Mouse (Mus musculus): ENCODE data around the gene Cobll1. TPM values are rescaled to one million over a fixed set of nuclear protein-coding genes. Genes with fewer than 3 reads are reported as not detected.
A peak's percentile ranks its signal among the peaks of the same experiment; 100 is the strongest.

Gene Cobll1
- polyA plus RNA-seq, 1 experiment, result 3.0 TPM

- H3K27ac ChIP-seq (ENCODE audit: insufficient read depth, low read depth, low read length), result no peak overlapping the region
- no peak for TF ChIP-seq CTCF (IDR thresholded peaks at IDR 0.05; ENCODE audit: extremely low read depth, insufficient read length, insufficient replicate concordance, low read depth, low read length)
- no peak for TF ChIP-seq POLR2A (IDR thresholded peaks at IDR 0.05; ENCODE audit: low read depth, low read length)
- 18% methylated on average over 6 of the region's 6 CpGs for WGBS
- H3K4me3 ChIP-seq (ENCODE audit: low read depth, low read length), result no peak overlapping the region
- no peaks in the 10 kb centered on the region for H3K27me3 ChIP-seq (ENCODE audit: control insufficient read depth, insufficient read depth, low read length)
- peaks cover 2% of the 10 kb centered on the region; the same call in 1 of the 2 replicates for H3K4me1 ChIP-seq (ENCODE audit: control insufficient read depth, insufficient read depth, insufficient read length, low read length)
- H3K36me3 ChIP-seq (ENCODE audit: control insufficient read depth, insufficient read depth, low read length), result no peaks in the 10 kb centered on the region
Observed at GRCm38 (mm10) chr2:65256494-65257254, 17.5 kb upstream of the Cobll1 start.

GRCm38 (mm10) chr2:65250589-65251104, 11.4 kb upstream of the Cobll1 start:
- 85% methylated on average over 5 of the region's 5 CpGs for WGBS
- no peaks in the 10 kb centered on the region for H3K36me3 ChIP-seq (ENCODE audit: control insufficient read depth, insufficient read depth, low read length)
- no peak overlapping the region for H3K4me3 ChIP-seq (ENCODE audit: low read depth, low read length)
- no peak overlapping the region for H3K27ac ChIP-seq (ENCODE audit: insufficient read depth, low read depth, low read length)
- H3K4me1 ChIP-seq (ENCODE audit: control insufficient read depth, insufficient read depth, insufficient read length, low read length), result no peaks in the 10 kb centered on the region
- no peak for TF ChIP-seq POLR2A (IDR thresholded peaks at IDR 0.05; ENCODE audit: low read depth, low read length)
- no peak for TF ChIP-seq CTCF (IDR thresholded peaks at IDR 0.05; ENCODE audit: extremely low read depth, insufficient read length, insufficient replicate concordance, low read depth, low read length)
- no peaks in the 10 kb centered on the region for H3K27me3 ChIP-seq (ENCODE audit: control insufficient read depth, insufficient read depth, low read length)

- Histone ChIP-seq H3K4me3 (ENCODE audit: low read depth, low read length) (no peak overlapping the region), H3K27ac (ENCODE audit: insufficient read depth, low read depth, low read length) (no peak overlapping the region), H3K36me3 (ENCODE audit: control insufficient read depth, insufficient read depth, low read length) (no peaks in the 10 kb centered on the region), H3K27me3 (ENCODE audit: control insufficient read depth, insufficient read depth, low read length) (no peaks in the 10 kb centered on the region), H3K4me1 (ENCODE audit: control insufficient read depth, insufficient read depth, insufficient read length, low read length) (no peaks in the 10 kb centered on the region)
- TF ChIP-seq CTCF (IDR thresholded peaks at IDR 0.05; ENCODE audit: extremely low read depth, insufficient read length, insufficient replicate concordance, low read depth, low read length), result no peak
- TF ChIP-seq POLR2A (IDR thresholded peaks at IDR 0.05; ENCODE audit: low read depth, low read length), result no peak
- WGBS, result 34% methylated on average over 2 of the region's 2 CpGs
Observed at GRCm38 (mm10) chr2:65249575-65249974, 10.4 kb upstream of the Cobll1 start.

- no peak overlapping the region for H3K27ac ChIP-seq (ENCODE audit: insufficient read depth, low read depth, low read length)
- no peaks in the 10 kb centered on the region; the same call in 1 of the 2 replicates for H3K4me1 ChIP-seq (ENCODE audit: control insufficient read depth, insufficient read depth, insufficient read length, low read length)
- H3K4me3 ChIP-seq (ENCODE audit: low read depth, low read length), result no peak overlapping the region
- WGBS, result 22% methylated on average over 5 of the region's 5 CpGs
- no peaks in the 10 kb centered on the region for H3K27me3 ChIP-seq (ENCODE audit: control insufficient read depth, insufficient read depth, low read length)
- TF ChIP-seq POLR2A (IDR thresholded peaks at IDR 0.05; ENCODE audit: low read depth, low read length) (no peak), CTCF (IDR thresholded peaks at IDR 0.05; ENCODE audit: extremely low read depth, insufficient read length, insufficient replicate concordance, low read depth, low read length) (no peak)
- H3K36me3 ChIP-seq (ENCODE audit: control insufficient read depth, insufficient read depth, low read length), result no peaks in the 10 kb centered on the region
Observed at GRCm38 (mm10) chr2:65240173-65240745, 1.1 kb upstream of the Cobll1 start.

- Histone ChIP-seq H3K4me1 (ENCODE audit: control insufficient read depth, insufficient read depth, insufficient read length, low read length) (no peaks in the 10 kb centered on the region; the same call in none of the 2 replicates), H3K4me3 (ENCODE audit: low read depth, low read length) (peak overlapping the region; percentile 98), H3K36me3 (ENCODE audit: control insufficient read depth, insufficient read depth, low read length) (no peaks in the 10 kb centered on the region), H3K27me3 (ENCODE audit: control insufficient read depth, insufficient read depth, low read length) (no peaks in the 10 kb centered on the region), H3K27ac (ENCODE audit: insufficient read depth, low read depth, low read length) (peak overlapping the region; percentile 79)
- WGBS, result 1% methylated on average over 100 of the region's 114 CpGs
- peak; percentile 34; the same call in 1 of the 2 replicates for TF ChIP-seq POLR2A (IDR thresholded peaks at IDR 0.05; ENCODE audit: low read depth, low read length)
- TF ChIP-seq CTCF (IDR thresholded peaks at IDR 0.05; ENCODE audit: extremely low read depth, insufficient read length, insufficient replicate concordance, low read depth, low read length), result no peak
Observed at GRCm38 (mm10) chr2:65238171-65238963, 836 bp downstream of the Cobll1 start.

- H3K4me1 ChIP-seq (ENCODE audit: control insufficient read depth, insufficient read depth, insufficient read length, low read length), result peaks cover 2% of the 10 kb centered on the region
- H3K36me3 ChIP-seq (ENCODE audit: control insufficient read depth, insufficient read depth, low read length), result no peaks in the 10 kb centered on the region
- peak overlapping the region; percentile 79 for H3K27ac ChIP-seq (ENCODE audit: insufficient read depth, low read depth, low read length)
- peak overlapping the region; percentile 98 for H3K4me3 ChIP-seq (ENCODE audit: low read depth, low read length)
- H3K27me3 ChIP-seq (ENCODE audit: control insufficient read depth, insufficient read depth, low read length), result no peaks in the 10 kb centered on the region
- WGBS, result 1% methylated on average over 22 of the region's 22 CpGs
- TF ChIP-seq CTCF (IDR thresholded peaks at IDR 0.05; ENCODE audit: extremely low read depth, insufficient read length, insufficient replicate concordance, low read depth, low read length) (no peak), POLR2A (IDR thresholded peaks at IDR 0.05; ENCODE audit: low read depth, low read length) (no peak)
Observed at GRCm38 (mm10) chr2:65237610-65238170, 1.5 kb downstream of the Cobll1 start.

Data from small intestine, adult 2 months (tissue).